Mouse (Mus musculus) hindbrain, postnatal 0 days (tissue): ENCODE data around the gene Fgfr2. TPM values are rescaled to one million over a fixed set of nuclear protein-coding genes. Genes with fewer than 3 reads are reported as not detected.

ENCODE experiments used
- ATAC-seq: fragments of 200-750 bp; cut with Nextera tagmentation; 2 replicates; pipeline ENCODE4 v1.8.0; 2017; ENCODE audit warnings: mild to moderate bottlenecking, moderate TSS enrichment, moderate library complexity
- DNase-seq: peaks from one replicate; pipeline ENCODE4 v3.0.0-alpha.2; 2015; ENCODE audit warnings: low spot score
- H3K27ac ChIP-seq: fragments of 300-500 bp; sonication (generic); 2 replicates; pipeline ENCODE4 v1.5.1; 2014; ENCODE audit warnings: mild to moderate bottlenecking
- H3K27me3 ChIP-seq: fragments of 300-500 bp; sonication (generic); 2 replicates; pipeline ENCODE4 v1.6.1; 2014; ENCODE audit warnings: low read length, mixed read lengths; ENCODE audit not compliant: insufficient read depth
- H3K36me3 ChIP-seq: fragments of 300-500 bp; sonication (generic); 2 replicates; pipeline ENCODE4 v1.6.1; 2014; ENCODE audit warnings: low read length, mixed read lengths; ENCODE audit not compliant: insufficient read depth
- H3K4me1 ChIP-seq: fragments of 300-500 bp; sonication (generic); 2 replicates; pipeline ENCODE4 v1.6.1; 2014; ENCODE audit warnings: antibody characterized with exemption, low read length, mixed read lengths; ENCODE audit not compliant: insufficient read depth
- H3K4me2 ChIP-seq: fragments of 300-500 bp; sonication (generic); 2 replicates; pipeline ENCODE4 v1.6.1; 2014; ENCODE audit warnings: low read depth, mild to moderate bottlenecking, low read length, moderate library complexity, mixed read lengths
- H3K4me3 ChIP-seq: fragments of 300-500 bp; sonication (generic); 2 replicates; pipeline ENCODE4 v1.5.1; 2014; ENCODE audit warnings: low read length
- H3K9ac ChIP-seq: fragments of 300-500 bp; sonication (generic); replicated peaks from 2 replicates; pipeline ENCODE4 v1.6.1; 2014; ENCODE audit warnings: mild to moderate bottlenecking, low read length, moderate library complexity, mixed read lengths
- H3K9me3 ChIP-seq: fragments of 300-500 bp; sonication (generic); 2 replicates; pipeline ENCODE4 v1.6.1; 2016; ENCODE audit warnings: low read length, mixed read lengths
- CTCF ChIP-seq: IDR thresholded peaks from 2 replicates; pipeline ENCODE4 v1.5.1; 2016; ENCODE audit warnings: antibody characterized with exemption, control low read depth, low read depth
- WGBS: fragments of 180-500 bp; shearing (Covaris S2); extraction: QIAGEN DNeasy Blood & Tissue Kit; methylation state at CpG from one replicate; pipeline ENCODE4 v1.1.7; 2014; 5-methylcytosine and 5-hydroxymethylcytosine counted together
- polyA plus RNA-seq: library from polyadenylated mRNA; unstranded; fragments of >200 nt; fragmentation: Nextera tagmentation; extraction: Ambion mirVana; gene quantifications from 2 replicates; pipeline ENCODE4 v1.2.1, GENCODE M21; 2015
- total RNA-seq: library from RNA; depleted of rRNA; stranded (reverse); fragments of >200 nt; gene quantifications from 2 replicates; pipeline ENCODE4 v1.2.3, GENCODE M21; 2014

The Fgfr2 gene
- total and polyA plus RNA-seq, 2 experiments from 2014 or later: 17.3 to 49.0 TPM

DNA sequence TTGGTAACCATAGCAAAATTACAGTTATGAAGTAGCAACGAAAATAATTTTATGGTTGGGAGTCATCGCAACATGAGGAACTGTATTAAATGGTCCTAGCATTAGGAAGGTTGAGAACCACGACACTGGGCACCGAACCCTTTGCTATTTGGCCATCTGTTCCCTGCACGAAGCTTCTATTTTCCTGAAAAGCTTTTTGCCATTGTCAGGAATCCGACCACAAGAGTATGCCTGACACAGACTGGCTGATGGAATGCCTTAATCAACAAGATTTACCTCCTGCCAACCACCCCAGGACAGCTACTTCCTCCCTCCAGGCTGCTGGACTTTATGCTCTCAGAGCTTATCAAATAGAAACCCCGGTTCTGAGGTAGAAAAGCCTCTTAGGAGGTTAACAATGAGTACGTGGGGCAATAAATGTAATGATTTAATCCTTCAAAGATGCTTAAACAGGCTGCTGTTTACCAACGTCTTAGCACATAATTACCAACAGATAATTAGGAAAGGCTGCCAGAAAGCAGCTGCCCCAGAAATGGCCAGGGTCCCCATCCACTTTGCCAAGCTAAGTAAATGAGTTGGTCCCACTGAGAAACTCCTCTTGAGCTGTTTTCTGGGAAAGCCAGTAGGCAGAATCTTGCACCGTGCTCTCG lies 668.0 kb downstream of the Fgfr2 start:
- Histone ChIP-seq H3K27me3 (no peaks in the 10 kb centered on the region), H3K9ac (no peak overlapping the region), H3K36me3 (no peaks in the 10 kb centered on the region), H3K27ac (no peak overlapping the region), H3K4me1 (no peaks in the 10 kb centered on the region), H3K4me3 (no peak overlapping the region), H3K4me2 (no peak overlapping the region), H3K9me3 (no peaks in the 10 kb centered on the region)
- no peak for ATAC-seq
- 48% methylated on average over 11 of the region's 11 CpGs for WGBS
- no peak for TF ChIP-seq CTCF
- peak; percentile 25 for DNase-seq

DNA sequence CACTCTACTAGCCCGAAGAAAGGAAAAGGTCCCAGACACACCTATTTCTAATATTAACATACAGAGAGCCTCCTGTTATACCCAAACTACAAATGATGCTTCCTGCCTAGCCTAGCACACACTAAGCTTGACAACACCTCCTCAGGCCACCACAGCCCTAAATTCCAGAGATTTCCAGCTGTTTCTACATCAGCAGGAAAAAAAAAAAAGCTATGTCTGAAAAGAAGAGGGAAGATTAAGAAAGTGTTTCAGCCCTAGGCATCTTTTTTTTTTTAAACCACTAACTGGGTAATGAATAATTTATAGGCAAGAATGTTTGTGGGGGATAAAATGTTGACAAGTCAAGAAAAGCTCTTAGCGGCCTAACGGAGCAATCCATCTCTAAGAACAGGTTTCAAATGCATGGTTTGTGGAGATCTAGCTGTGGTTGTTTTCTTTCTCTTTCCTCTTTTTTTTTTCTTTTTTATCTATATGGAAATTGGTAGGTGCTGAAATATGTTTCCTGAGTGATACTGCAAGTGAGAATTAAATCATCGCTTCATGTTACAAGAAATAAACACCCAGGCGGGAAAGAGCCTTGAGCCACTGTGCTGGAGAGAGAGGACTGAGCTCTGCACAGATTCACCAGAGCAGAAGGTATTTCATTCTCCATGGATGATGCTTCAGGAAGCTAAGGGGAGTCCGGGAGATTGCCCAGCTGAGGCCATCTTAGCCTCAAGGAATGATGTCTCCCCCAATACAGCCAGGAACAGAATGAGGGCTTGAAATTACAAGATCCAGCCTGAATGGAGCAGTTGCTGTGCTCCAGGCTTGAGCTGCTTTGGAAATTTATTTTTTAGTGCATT lies 673.0 kb downstream of the Fgfr2 start:
- 68% methylated on average over 6 of the region's 6 CpGs for WGBS
- no peak for TF ChIP-seq CTCF
- peak; percentile 28 for DNase-seq
- Histone ChIP-seq H3K27ac (no peak overlapping the region; the same call in 1 of the 2 replicates), H3K4me1 (no peaks in the 10 kb centered on the region), H3K4me3 (no peak overlapping the region), H3K9ac (no peak overlapping the region), H3K9me3 (no peaks in the 10 kb centered on the region), H3K27me3 (no peaks in the 10 kb centered on the region), H3K36me3 (no peaks in the 10 kb centered on the region), H3K4me2 (no peak overlapping the region)
- ATAC-seq: no peak

DNA sequence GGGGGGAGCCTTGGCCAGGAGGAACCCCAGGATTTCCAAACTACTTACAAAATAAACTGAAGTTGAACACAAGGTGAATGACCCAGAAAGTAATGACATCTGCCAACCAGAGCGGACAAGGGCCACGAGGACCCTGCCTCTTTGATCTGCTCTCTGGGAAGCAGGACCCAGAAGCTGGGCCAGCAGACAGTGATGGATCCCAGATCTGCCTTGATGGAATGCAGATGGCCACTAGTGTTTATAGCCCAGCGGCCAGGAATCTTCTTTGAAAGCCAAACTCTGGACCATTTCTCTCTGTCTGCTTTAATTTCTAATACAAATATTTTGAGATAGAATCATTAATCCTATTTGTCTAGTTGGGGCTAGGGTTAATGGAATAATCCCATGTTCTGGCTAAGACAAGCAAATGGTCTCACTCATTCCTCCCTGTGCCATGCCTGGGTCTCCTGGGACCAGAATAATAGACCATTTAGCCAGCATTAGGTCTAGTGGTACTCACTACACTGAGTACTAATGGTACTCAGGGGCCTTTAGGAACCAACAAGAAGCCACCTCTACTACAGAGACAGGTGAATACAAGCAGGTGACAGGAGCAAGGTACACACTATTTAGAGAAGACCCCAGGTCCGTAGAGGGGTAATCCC lies 674.5 kb downstream of the Fgfr2 start:
- WGBS: 87% methylated on average over 4 of the region's 4 CpGs
- ATAC-seq (no peak), DNase-seq (no peak)
- no peaks in the 10 kb centered on the region for H3K9me3 ChIP-seq
- H3K27me3 ChIP-seq: no peaks in the 10 kb centered on the region
- H3K27ac ChIP-seq: no peak overlapping the region
- no peak overlapping the region for H3K4me3 ChIP-seq
- H3K36me3 ChIP-seq: no peaks in the 10 kb centered on the region
- H3K9ac ChIP-seq: no peak overlapping the region
- no peak for TF ChIP-seq CTCF
- H3K4me1 ChIP-seq: peaks cover 2% of the 10 kb centered on the region; the same call in 1 of the 2 replicates
- H3K4me2 ChIP-seq: no peak overlapping the region

DNA sequence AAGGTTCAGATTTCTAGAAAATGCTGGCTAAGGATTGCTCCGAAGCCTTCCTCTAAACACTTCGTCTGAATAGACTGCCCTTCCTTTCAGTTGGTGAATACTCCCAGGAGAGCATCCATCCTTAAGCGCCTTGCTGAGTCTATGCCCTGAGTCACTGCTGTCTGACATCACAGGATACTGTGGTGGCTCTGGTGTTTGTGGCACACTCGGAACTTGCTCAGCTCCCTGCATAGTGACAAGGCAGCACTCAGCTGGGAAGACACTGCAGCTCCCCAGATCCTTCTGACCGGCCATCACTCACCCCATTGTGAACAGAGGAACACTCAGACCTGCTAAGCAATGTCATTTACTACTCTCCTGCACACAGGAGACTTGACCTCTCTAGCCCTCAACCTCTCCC lies 675.6 kb downstream of the Fgfr2 start:
- H3K9ac ChIP-seq: no peak overlapping the region
- peaks cover 3% of the 10 kb centered on the region; the same call in 1 of the 2 replicates for H3K4me1 ChIP-seq
- no peak for DNase-seq
- no peaks in the 10 kb centered on the region for H3K27me3 ChIP-seq
- no peak overlapping the region for H3K27ac ChIP-seq
- H3K9me3 ChIP-seq: no peaks in the 10 kb centered on the region
- TF ChIP-seq CTCF: no peak
- no peaks in the 10 kb centered on the region for H3K36me3 ChIP-seq
- no peak overlapping the region for H3K4me3 ChIP-seq
- H3K4me2 ChIP-seq: no peak overlapping the region
- no peak for ATAC-seq
- 82% methylated on average over 5 of the region's 5 CpGs for WGBS

DNA sequence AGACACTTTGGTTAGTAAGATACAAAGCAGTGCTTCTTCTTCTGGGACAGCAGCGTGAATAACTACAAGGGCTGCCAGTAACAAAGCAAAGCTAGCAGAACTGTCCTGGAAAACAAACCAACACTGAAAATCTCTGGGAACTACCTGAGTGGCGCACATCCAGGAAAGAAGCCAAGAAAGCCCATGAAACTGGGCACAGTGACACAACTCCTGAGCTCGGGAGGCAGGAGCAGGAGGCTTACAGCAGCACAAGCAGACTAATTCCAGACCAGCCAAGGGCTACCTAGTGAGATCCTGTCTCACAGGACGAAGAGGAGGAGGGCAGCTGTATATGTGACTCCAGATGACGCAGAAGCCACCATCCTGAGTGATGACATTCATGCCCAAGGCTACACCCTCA lies 676.3 kb downstream of the Fgfr2 start:
- no peak overlapping the region for H3K9ac ChIP-seq
- H3K4me3 ChIP-seq: no peak overlapping the region
- H3K4me2 ChIP-seq: no peak overlapping the region
- 65% methylated on average over 5 of the region's 5 CpGs for WGBS
- DNase-seq (no peak), ATAC-seq (no peak)
- TF ChIP-seq CTCF: no peak
- H3K9me3 ChIP-seq: no peaks in the 10 kb centered on the region
- H3K27me3 ChIP-seq: no peaks in the 10 kb centered on the region
- no peak overlapping the region for H3K27ac ChIP-seq
- no peaks in the 10 kb centered on the region for H3K36me3 ChIP-seq
- H3K4me1 ChIP-seq: peaks cover 3% of the 10 kb centered on the region; the same call in 1 of the 2 replicates

DNA sequence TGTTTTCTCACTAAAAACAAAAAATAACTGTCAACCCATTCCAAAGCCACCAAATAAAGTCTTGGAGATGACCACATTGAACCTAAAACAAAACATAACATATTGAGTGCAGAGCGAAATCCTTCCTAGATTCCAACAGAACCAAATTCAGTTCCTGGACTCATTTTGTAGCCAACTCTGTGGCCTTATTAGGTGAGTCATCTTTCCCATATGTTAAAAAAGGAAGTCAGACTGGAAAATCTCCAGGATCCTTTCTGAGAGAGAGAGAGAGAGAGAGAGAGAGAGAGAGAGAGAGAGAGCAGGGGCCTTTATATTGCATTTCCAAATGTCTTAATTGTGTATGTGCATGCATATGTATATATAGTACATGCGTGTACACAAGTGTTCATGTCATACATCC lies 678.9 kb downstream of the Fgfr2 start:
- no peak for DNase-seq
- H3K4me2 ChIP-seq: no peak overlapping the region
- WGBS: 96% methylated on average over 2 of the region's 2 CpGs
- no peaks in the 10 kb centered on the region for H3K36me3 ChIP-seq
- peaks cover 3% of the 10 kb centered on the region; the same call in 1 of the 2 replicates for H3K4me1 ChIP-seq
- TF ChIP-seq CTCF: no peak
- ATAC-seq: no peak
- no peak overlapping the region for H3K4me3 ChIP-seq
- no peaks in the 10 kb centered on the region for H3K27me3 ChIP-seq
- no peak overlapping the region for H3K9ac ChIP-seq
- H3K27ac ChIP-seq: no peak overlapping the region
- H3K9me3 ChIP-seq: no peaks in the 10 kb centered on the region
